Mouse (Mus musculus) ES-E14 (cell line): ENCODE measurements at regions not wholly inside any gene's neighbourhood (a gene's known extent, or its start where the extent isn't known, plus 50 kb on each side); places are given as distances from the start of the nearest gene placed in this dataset.

Source experiments
- DNase-seq: peaks from one replicate; pipeline ENCODE4 v3.0.0-alpha.2; 2013; ENCODE audit warnings: low read depth, low spot score
- H3K27ac ChIP-seq: 2 replicates; pipeline ENCODE4 v1.5.1; 2012; ENCODE audit warnings: low read depth, mild to moderate bottlenecking, low read length, moderate library complexity, mixed read lengths; ENCODE audit not compliant: poor library complexity, insufficient read depth, severe bottlenecking
- H3K36me3 ChIP-seq: 2 replicates; pipeline ENCODE4 v1.6.1; 2012; ENCODE audit warnings: mild to moderate bottlenecking, low read length, moderate library complexity, mixed read lengths; ENCODE audit not compliant: control insufficient read depth, poor library complexity, insufficient read depth, severe bottlenecking
- H3K4me1 ChIP-seq, 2 experiments: fragments of 150-350 bp in 1 of 2; sonication (generic) in 1 of 2; 2 replicates each; pipeline ENCODE4 v1.6.1; 2012; ENCODE audit warnings: low read length in 2 of 2, mild to moderate bottlenecking in 1 of 2, mixed read lengths in 1 of 2; ENCODE audit not compliant: control insufficient read depth in 2 of 2, insufficient read depth in 2 of 2, poor library complexity in 1 of 2
- H3K4me3 ChIP-seq, 2 experiments: fragments of 150-350 bp in 1 of 2; sonication (generic) in 1 of 2; 2 replicates each; pipeline ENCODE4 v1.5.1; 2012; ENCODE audit warnings: low read length in 2 of 2, low read depth in 1 of 2, mild to moderate bottlenecking in 1 of 2, mixed read lengths in 1 of 2; ENCODE audit not compliant: insufficient read depth in 1 of 2, poor library complexity in 1 of 2, severe bottlenecking in 1 of 2
- H3K9ac ChIP-seq: 2 replicates; pipeline ENCODE4 v1.6.1; 2012; ENCODE audit warnings: low read depth, mild to moderate bottlenecking, low read length, mixed read lengths; ENCODE audit not compliant: poor library complexity, insufficient read depth, severe bottlenecking
- H3K9me3 ChIP-seq: fragments of 150-350 bp; sonication (generic); 2 replicates; pipeline ENCODE4 v1.6.1; 2012; ENCODE audit warnings: low read depth, mild to moderate bottlenecking, low read length; ENCODE audit not compliant: control insufficient read depth, insufficient read depth
- CHD2 ChIP-seq: IDR thresholded peaks from 2 replicates; pipeline ENCODE4 v1.6.1; 2014; ENCODE audit warnings: mild to moderate bottlenecking, low read depth, low read length, inconsistent platforms
- HCFC1 ChIP-seq: IDR thresholded peaks from 2 replicates; pipeline ENCODE4 v1.6.1; 2012; ENCODE audit warnings: low read length, inconsistent platforms, borderline replicate concordance; ENCODE audit not compliant: insufficient read depth
- MAFK ChIP-seq: IDR thresholded peaks from 2 replicates; pipeline ENCODE4 v1.6.1; 2014; ENCODE audit warnings: mild to moderate bottlenecking, low read depth, low read length, inconsistent platforms; ENCODE audit not compliant: insufficient read depth
- ZC3H11A ChIP-seq: IDR thresholded peaks from 2 replicates; pipeline ENCODE4 v1.6.1; 2012; ENCODE audit warnings: low read depth, mild to moderate bottlenecking, inconsistent platforms, low read length, borderline replicate concordance
- ZNF384 ChIP-seq: IDR thresholded peaks from 2 replicates; pipeline ENCODE4 v1.6.1; 2012; ENCODE audit warnings: low read depth, low read length, inconsistent platforms
- in situ Hi-C, 2 experiments: fragments of 600-800 bp; cut with MboI; formaldehyde crosslinking; loops; one replicate each; pipeline ENCODE4 v1.15.1; 2025; ENCODE audit warnings: low sequenced_read_pairs in 2 of 2, inconsistent platforms in 1 of 2; ENCODE audit not compliant: unreplicated experiment in 2 of 2

DNA sequence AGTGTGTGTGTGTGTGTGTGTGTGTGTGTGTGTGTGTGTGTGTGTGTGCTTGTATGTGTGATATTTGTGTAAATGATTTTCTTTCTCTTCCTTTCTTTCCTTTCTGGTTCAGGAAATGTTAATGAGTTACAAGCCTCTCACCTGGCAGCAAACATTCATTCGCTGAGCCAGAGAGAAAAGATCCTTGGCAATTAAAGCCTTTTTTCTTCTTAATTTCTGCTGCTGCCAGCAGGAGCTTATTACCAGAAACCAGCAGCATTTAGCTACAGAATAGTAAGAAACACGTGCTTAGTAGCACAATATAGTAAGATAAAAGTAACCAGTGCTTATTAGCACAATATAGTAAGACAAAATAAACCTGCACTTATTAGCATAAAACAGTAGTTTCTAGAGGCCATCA is 1050.0 kb upstream of the Pabpc4l start:
- in situ Hi-C loops = no loop called here
- DNase-seq = no peak
- Histone ChIP-seq H3K9me3 (no peaks in the 10 kb centered on the region), H3K27ac (no peak overlapping the region), H3K9ac (no peak overlapping the region), H3K4me1 (no peaks in the 10 kb centered on the region), H3K36me3 (no peaks in the 10 kb centered on the region), H3K4me3 (no peak overlapping the region)
- TF ChIP-seq ZC3H11A (no peak), MAFK (no peak), CHD2 (no peak), ZNF384 (no peak), HCFC1 (no peak)

DNA sequence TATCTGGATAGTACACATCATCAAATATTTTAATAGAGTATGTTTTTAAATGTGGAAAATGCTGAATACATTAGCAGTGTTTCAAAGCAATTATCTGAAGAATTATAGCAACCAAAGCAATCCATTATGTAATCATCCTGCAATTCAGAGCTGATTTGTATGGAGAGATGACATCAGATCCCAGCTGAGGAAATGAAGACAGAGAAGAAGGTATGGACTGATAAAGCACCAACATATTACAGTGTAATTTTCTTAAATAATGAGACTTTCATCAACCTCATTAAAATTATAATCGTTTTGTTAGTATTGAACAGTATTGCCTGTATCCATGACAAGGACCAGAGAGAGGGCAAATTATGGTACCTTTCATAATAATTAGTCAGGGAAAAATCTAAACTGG is 1023.3 kb upstream of the Pabpc4l start:
- Histone ChIP-seq H3K36me3 (no peaks in the 10 kb centered on the region), H3K4me3 (no peak overlapping the region), H3K9me3 (no peaks in the 10 kb centered on the region), H3K27ac (no peak overlapping the region), H3K9ac (no peak overlapping the region), H3K4me1 (no peaks in the 10 kb centered on the region)
- TF ChIP-seq CHD2 (no peak), ZNF384 (no peak), HCFC1 (no peak), MAFK (no peak), ZC3H11A (no peak)
- DNase-seq = no peak
- in situ Hi-C loops = no loop called here

DNA sequence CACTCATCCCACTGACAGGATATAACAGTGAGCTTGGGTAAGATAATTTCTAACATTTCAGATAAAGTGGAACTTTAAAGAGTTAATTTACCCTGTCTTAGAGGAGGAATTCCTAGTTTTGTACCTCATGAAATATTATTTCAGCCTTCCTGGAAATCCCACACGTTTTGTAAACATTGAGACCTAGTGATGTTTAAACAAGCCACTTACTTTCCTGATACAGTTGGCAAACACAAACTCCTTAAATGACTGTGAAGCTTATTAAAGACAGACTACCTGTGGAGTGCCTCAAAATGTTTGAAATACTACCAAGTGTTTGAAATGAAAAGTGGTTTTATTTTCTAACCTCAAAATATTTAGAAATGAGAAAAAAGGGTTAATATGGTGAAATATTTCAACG is 1021.8 kb upstream of the Pabpc4l start:
- Histone ChIP-seq H3K9me3 (no peaks in the 10 kb centered on the region), H3K27ac (no peak overlapping the region), H3K36me3 (no peaks in the 10 kb centered on the region), H3K4me3 (no peak overlapping the region), H3K4me1 (no peaks in the 10 kb centered on the region), H3K9ac (no peak overlapping the region)
- TF ChIP-seq CHD2 (no peak), ZC3H11A (no peak), MAFK (no peak), HCFC1 (no peak), ZNF384 (no peak)
- in situ Hi-C loops = no loop called here
- DNase-seq = no peak

DNA sequence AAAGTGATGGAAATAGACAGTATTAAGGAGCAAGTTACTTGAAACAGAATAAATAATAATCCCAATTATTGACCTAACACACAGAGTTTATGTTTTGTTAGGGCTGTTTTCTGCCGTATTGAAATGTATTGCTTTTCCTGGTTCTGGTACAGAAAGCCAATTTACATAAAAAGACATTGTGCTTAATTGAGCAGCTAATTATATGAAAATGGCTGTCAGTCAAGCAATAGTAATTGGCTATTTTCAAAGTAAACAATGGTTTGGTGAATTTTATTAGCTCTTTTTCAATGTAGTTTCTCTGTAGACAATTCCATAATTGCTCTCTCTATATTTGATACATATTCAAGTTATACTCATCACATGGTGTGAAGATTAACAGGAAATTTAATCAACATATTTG is 1015.5 kb upstream of the Pabpc4l start:
- TF ChIP-seq ZC3H11A (no peak), MAFK (no peak), ZNF384 (no peak), HCFC1 (no peak), CHD2 (no peak)

DNA sequence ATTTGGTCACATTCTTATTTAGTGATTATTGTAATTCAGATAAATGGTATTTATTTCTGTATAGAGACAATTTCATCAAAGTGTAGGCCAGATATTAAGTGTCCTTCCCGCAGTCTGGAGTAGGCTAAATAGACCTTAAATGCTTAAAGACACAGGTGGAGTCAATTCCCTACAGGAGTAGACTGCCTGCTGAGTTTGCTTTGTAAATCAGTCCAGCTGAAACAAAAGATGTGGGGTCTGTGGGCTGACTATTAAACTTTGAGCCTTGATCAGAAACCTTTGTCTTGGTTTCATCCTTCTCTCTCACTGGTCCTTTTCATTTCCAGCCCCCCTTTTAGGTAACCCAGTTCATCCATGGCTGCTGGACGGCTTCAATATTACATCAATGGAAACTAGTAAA is 1002.0 kb upstream of the Pabpc4l start:
- in situ Hi-C loops = no loop called here
- DNase-seq = peak; percentile 21
- TF ChIP-seq CHD2 (no peak), MAFK (no peak), ZNF384 (no peak), ZC3H11A (no peak), HCFC1 (no peak)

More for the DNA sequence above, 1015.5 kb upstream of the Pabpc4l start:
- Histone ChIP-seq H3K36me3 (no peaks in the 10 kb centered on the region), H3K9me3 (no peaks in the 10 kb centered on the region), H3K9ac (no peak overlapping the region), H3K27ac (no peak overlapping the region), H3K4me3 (no peak overlapping the region), H3K4me1 (no peaks in the 10 kb centered on the region)
- DNase-seq = no peak
- in situ Hi-C loops = no loop called here

More for the DNA sequence above, 1002.0 kb upstream of the Pabpc4l start:
- no peaks in the 10 kb centered on the region for H3K4me1 ChIP-seq
- H3K4me3 ChIP-seq = no peak overlapping the region
- H3K9me3 ChIP-seq = no peaks in the 10 kb centered on the region
- H3K36me3 ChIP-seq = no peaks in the 10 kb centered on the region
- H3K9ac ChIP-seq = no peak overlapping the region
- H3K27ac ChIP-seq = no peak overlapping the region
